Mouse (Mus musculus) ES-Bruce4 (cell line): ENCODE measurements around the gene Ephb6. TPM values are rescaled to one million over a fixed set of nuclear protein-coding genes. Genes with fewer than 3 reads are reported as not detected.

ENCODE experiments used
- H3K27ac ChIP-seq: 2 replicates; pipeline ENCODE4 v1.5.1; 2012; ENCODE audit warnings: low read length, inconsistent platforms; ENCODE audit not compliant: insufficient read depth
- H3K27me3 ChIP-seq: 2 replicates; pipeline ENCODE4 v1.6.1; 2012; ENCODE audit warnings: mild to moderate bottlenecking, low read length, inconsistent platforms; ENCODE audit not compliant: control insufficient read depth, poor library complexity, insufficient read depth, severe bottlenecking
- H3K36me3 ChIP-seq: 2 replicates; pipeline ENCODE4 v1.6.1; 2012; ENCODE audit warnings: inconsistent platforms, mild to moderate bottlenecking, low read length, moderate library complexity; ENCODE audit not compliant: control insufficient read depth, poor library complexity, insufficient read depth, severe bottlenecking
- H3K4me1 ChIP-seq: one replicate; pipeline ENCODE4 v1.8.1; 2011; ENCODE audit warnings: low read length; ENCODE audit not compliant: control insufficient read depth, insufficient read depth
- H3K4me3 ChIP-seq: 2 replicates; pipeline ENCODE4 v1.5.1; 2011; ENCODE audit warnings: low read depth, mild to moderate bottlenecking, low read length
- H3K9ac ChIP-seq: 2 replicates; pipeline ENCODE4 v1.6.1; 2012; ENCODE audit warnings: low read depth, mild to moderate bottlenecking, inconsistent platforms; ENCODE audit not compliant: poor library complexity, severe bottlenecking
- H3K9me3 ChIP-seq: replicated peaks from 2 replicates; pipeline ENCODE4 v1.6.1; 2012; ENCODE audit warnings: mild to moderate bottlenecking, low read length, inconsistent platforms; ENCODE audit not compliant: control insufficient read depth, poor library complexity, insufficient read depth, severe bottlenecking
- CTCF ChIP-seq: IDR thresholded peaks from one replicate; pipeline ENCODE4 v1.8.1; 2011; ENCODE audit warnings: low read depth, low read length
- EP300 ChIP-seq: IDR thresholded peaks from 2 replicates; pipeline ENCODE4 v1.6.1; 2011; ENCODE audit warnings: low read depth, low read length; ENCODE audit not compliant: insufficient read depth
- POLR2A ChIP-seq: IDR thresholded peaks from one replicate; pipeline ENCODE4 v1.8.1; 2011; ENCODE audit warnings: low read length; ENCODE audit not compliant: insufficient read depth
- polyA plus RNA-seq: library from polyadenylated mRNA; stranded (reverse); fragments of >200 nt; gene quantifications from 2 replicates; pipeline ENCODE4 v1.2.4, GENCODE M21; 2011; ENCODE audit warnings: low read depth; ENCODE audit not compliant: missing spikeins, insufficient read depth, insufficient read length

Ephb6 gene
- polyA plus RNA-seq, 1 experiment: 5.7 TPM

GRCm38 (mm10) chr6:41635211-41635610 lies 29.9 kb downstream of the Ephb6 start:
- H3K9me3 ChIP-seq: no peaks in the 10 kb centered on the region
- no peaks in the 10 kb centered on the region for H3K36me3 ChIP-seq
- no peaks in the 10 kb centered on the region for H3K27me3 ChIP-seq
- no peak overlapping the region for H3K9ac ChIP-seq
- TF ChIP-seq CTCF: no peak
- TF ChIP-seq POLR2A: no peak
- no peak for TF ChIP-seq EP300
- no peaks in the 10 kb centered on the region for H3K4me1 ChIP-seq
- no peak overlapping the region for H3K4me3 ChIP-seq
- no peak overlapping the region for H3K27ac ChIP-seq

- TF ChIP-seq POLR2A (no peak), EP300 (no peak), CTCF (no peak)
- H3K9me3 ChIP-seq: no peaks in the 10 kb centered on the region
- no peak within 1 kb of the TSS for H3K9ac ChIP-seq
- no peaks in the 10 kb centered on the region for H3K27me3 ChIP-seq
- no peaks in the 10 kb centered on the region for H3K36me3 ChIP-seq
- no peak within 1 kb of the TSS for H3K4me3 ChIP-seq
- no peak within 1 kb of the TSS for H3K27ac ChIP-seq
- H3K4me1 ChIP-seq: no peaks in the 10 kb centered on the region
Observed at GRCm38 (mm10) chr6:41636178-41636577, 30.9 kb downstream of the Ephb6 start, which contains the start of gene Trpv6. Gene Trpv6, minus strand, starts transcription at chr6:41636405.

DNA sequence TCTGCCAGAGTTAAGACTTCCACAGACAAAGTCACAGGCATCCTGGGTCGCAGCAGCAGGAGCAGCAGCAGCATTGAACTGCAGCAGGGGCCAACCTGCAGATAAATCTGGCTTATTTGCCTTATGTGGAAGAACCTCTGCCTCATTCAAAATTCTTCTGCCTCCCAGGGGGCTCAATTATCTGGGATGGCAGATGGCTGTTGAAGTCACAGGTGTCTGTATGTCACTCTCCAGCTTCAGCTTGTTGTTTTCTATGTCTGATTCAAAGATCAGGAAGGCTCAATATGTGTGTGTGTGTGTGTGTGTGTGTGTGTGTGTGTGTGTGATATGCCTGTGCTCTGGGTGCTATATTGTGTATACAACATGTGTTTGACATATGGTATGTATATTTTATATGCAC lies 32.1 kb downstream of the Ephb6 start:
- Histone ChIP-seq H3K27ac (no peak overlapping the region), H3K27me3 (no peaks in the 10 kb centered on the region; the same call in 1 of the 2 replicates), H3K4me3 (no peak overlapping the region), H3K9me3 (no peaks in the 10 kb centered on the region), H3K9ac (no peak overlapping the region), H3K36me3 (no peaks in the 10 kb centered on the region), H3K4me1 (no peaks in the 10 kb centered on the region)
- TF ChIP-seq CTCF: no peak
- no peak for TF ChIP-seq POLR2A
- TF ChIP-seq EP300: no peak

- no peak for TF ChIP-seq EP300
- no peak for TF ChIP-seq CTCF
- TF ChIP-seq POLR2A: no peak
- no peaks in the 10 kb centered on the region for H3K4me1 ChIP-seq
- no peaks in the 10 kb centered on the region for H3K9me3 ChIP-seq
- no peaks in the 10 kb centered on the region for H3K36me3 ChIP-seq
- no peak overlapping the region for H3K27ac ChIP-seq
- H3K9ac ChIP-seq: no peak overlapping the region
- no peaks in the 10 kb centered on the region; the same call in 1 of the 2 replicates for H3K27me3 ChIP-seq
- H3K4me3 ChIP-seq: no peak overlapping the region
Observed at GRCm38 (mm10) chr6:41637927-41638506, 32.7 kb downstream of the Ephb6 start.

DNA sequence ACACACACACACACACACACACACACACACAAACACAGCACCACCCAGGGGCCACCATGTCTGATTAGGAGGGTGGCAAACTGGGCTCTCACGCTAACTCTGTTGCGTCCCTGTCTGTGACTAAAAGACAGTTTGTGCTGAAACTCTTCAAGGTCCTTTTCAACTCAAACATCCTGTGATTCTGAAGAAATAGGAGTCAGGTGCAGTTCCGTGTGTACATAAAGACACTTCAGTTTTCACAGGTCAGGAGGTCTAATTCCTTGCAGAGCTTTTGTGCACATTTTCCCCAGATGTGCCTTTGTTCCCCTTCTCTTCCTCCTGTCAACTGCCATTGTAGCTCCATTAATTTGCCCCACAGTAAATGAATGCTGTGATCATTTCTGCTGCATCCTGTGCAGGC lies 35.2 kb downstream of the Ephb6 start:
- Histone ChIP-seq H3K9ac (no peak overlapping the region), H3K4me3 (no peak overlapping the region), H3K36me3 (no peaks in the 10 kb centered on the region), H3K27ac (no peak overlapping the region), H3K4me1 (no peaks in the 10 kb centered on the region), H3K27me3 (no peaks in the 10 kb centered on the region; the same call in 1 of the 2 replicates), H3K9me3 (no peaks in the 10 kb centered on the region)
- TF ChIP-seq EP300: no peak
- no peak for TF ChIP-seq POLR2A
- TF ChIP-seq CTCF: no peak

DNA sequence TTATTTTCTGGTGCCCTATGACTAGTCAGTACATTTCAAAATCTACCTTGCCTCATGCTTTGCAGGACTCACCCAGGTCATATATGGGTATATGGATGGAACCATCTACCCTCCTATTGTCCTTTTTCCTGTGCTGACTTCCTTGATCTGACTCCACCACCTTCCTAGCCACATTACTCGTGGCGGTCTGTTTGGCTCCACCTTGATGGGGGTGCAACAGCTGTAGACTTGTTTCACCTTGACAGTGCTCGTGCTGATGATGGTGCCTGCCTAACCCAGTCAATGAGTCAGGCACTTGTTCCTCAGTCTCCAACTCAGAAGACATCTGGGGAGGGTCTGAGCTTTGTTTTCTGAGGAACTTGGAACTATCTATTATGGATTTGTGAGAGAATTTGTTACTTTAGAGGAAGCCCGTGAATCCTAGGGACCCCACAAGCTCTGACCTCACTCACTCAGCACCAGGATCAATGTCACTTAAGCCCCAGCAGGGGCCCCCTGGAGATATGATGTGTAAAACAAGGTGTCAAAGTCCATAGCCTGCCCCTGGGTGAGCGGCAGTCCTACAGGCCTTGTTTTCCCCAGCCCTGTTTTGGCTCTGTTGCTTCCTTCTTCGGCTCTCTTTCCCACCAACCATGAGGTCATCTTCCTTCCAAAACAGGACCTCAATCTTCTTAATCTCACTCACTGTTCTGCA lies 36.0 kb downstream of the Ephb6 start:
- Histone ChIP-seq H3K27me3 (no peaks in the 10 kb centered on the region; the same call in 1 of the 2 replicates), H3K4me1 (no peaks in the 10 kb centered on the region)
- TF ChIP-seq EP300: no peak
- TF ChIP-seq CTCF: no peak

More for the DNA sequence above, 36.0 kb downstream of the Ephb6 start:
- Histone ChIP-seq H3K9ac (no peak overlapping the region), H3K27ac (no peak overlapping the region), H3K9me3 (no peaks in the 10 kb centered on the region), H3K36me3 (no peaks in the 10 kb centered on the region), H3K4me3 (no peak overlapping the region)
